Mouse (Mus musculus) heart, adult 2 months (tissue): ENCODE data around the gene Fam217a.
"Not testable (repeated sequence)": the region's sequence is repeated elsewhere in the genome, so short reads cannot be mapped to it uniquely, and the experiment has no call there.

Source experiments
- CTCF ChIP-seq: fragments of 200-600 bp; IDR thresholded peaks from 2 replicates; pipeline ENCODE4 v1.8.1; 2022; ENCODE audit warnings: antibody characterized with exemption, mild to moderate bottlenecking, moderate library complexity
- POLR2A ChIP-seq: fragments of 200-500 bp; IDR thresholded peaks from 2 replicates; pipeline ENCODE4 v1.6.1; 2011; ENCODE audit warnings: mild to moderate bottlenecking, low read depth, low read length, control low read depth; ENCODE audit not compliant: insufficient read depth

- not testable (repeated sequence) for TF ChIP-seq CTCF, POLR2A
Observed at GRCm38 (mm10) chr13:34972456-34972855, 48.3 kb upstream of the Fam217a start.
